Mouse (Mus musculus): Measurements from ENCODE around the gene Wdr46. TPM values are rescaled to one million over a fixed set of nuclear protein-coding genes. Genes with fewer than 3 reads are reported as not detected.

Wdr46 gene
- total and polyA plus RNA-seq, 3 experiments = 39.8 to 72.4 (median 49.7) TPM

DNA sequence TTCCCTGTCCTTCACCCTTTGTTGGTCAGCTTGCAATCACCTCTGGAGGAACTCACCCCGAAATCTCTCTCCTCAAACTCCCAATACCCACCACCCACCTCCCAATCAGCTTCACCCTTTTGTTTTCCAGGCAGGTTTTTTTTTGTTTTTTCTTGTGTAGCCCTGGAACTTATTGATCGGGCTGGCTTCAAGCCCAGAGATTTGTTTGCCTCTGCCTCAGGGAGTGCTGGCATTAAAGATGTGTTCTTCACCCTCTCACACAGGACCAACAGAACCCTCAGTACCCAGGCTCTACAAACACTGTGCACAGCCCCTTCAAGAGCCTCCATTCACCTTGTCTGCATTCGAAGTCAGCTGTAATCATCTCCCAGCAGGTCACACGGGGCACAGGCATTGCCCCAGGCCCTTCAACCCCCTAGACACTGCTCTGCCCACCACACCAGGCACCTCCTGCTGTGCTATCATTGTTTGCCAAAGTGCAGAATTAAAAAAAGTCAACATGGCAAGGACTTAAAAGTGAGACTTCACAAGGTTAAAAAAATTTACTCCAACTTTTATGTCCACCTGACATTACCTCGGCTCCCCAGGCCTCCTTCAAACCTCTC, 13.6 kb downstream of the Wdr46 start:
- Histone ChIP-seq H3K36me3 (replicated peaks in 1 of 2; ENCODE audit: control insufficient read depth in 1 of 2, insufficient read depth in 1 of 2, low read length in 1 of 2) (peaks cover 54 to 67% of the 10 kb centered on the region in 2 experiments), H3K79me2 (replicated peaks; ENCODE audit: control insufficient read depth, extremely low read depth, insufficient read depth, poor library complexity, severe bottlenecking) (peaks cover 29% of the 10 kb centered on the region), H3K27me3 (replicated peaks) (no peaks in the 10 kb centered on the region), H3K4me3 (replicated peaks in 1 of 3; ENCODE audit: low read depth in 2 of 3, low read length in 2 of 3, poor library complexity in 1 of 3) (peak overlapping the region; percentile 61 to 96 (median 91)), H3K4me2 (ENCODE audit: insufficient read depth, low read depth, poor library complexity, severe bottlenecking) (peak overlapping the region; percentile 63), H3K9me3 (replicated peaks; ENCODE audit: low read length) (no peaks in the 10 kb centered on the region), H3K9ac (ENCODE audit: insufficient read depth, low read depth) (peak overlapping the region; percentile 53), H3K27ac (ENCODE audit: insufficient read depth, low read depth) (peak overlapping the region; percentile 26; the same call in 1 of the 2 replicates), H3K4me1 (ENCODE audit: control insufficient read depth in 1 of 2, insufficient read depth in 2 of 2) (peaks cover 10 to 41% of the 10 kb centered on the region in 2 experiments)
- TF ChIP-seq POLR2A (IDR thresholded peaks at IDR 0.05; ENCODE audit: low read depth, low read length) (peak; percentile 2; the same call in 1 of the 2 replicates), EP300 (IDR thresholded peaks at IDR 0.05; ENCODE audit: low read length) (no peak), TCF12 (IDR thresholded peaks at IDR 0.05; ENCODE audit: low read depth, low read length) (no peak), MAFK (IDR thresholded peaks at IDR 0.05; ENCODE audit: insufficient replicate concordance, low read length) (no peak), CHD2 (IDR thresholded peaks at IDR 0.05; ENCODE audit: low read length) (no peak)
- in situ Hi-C loops (cut with MboI; ENCODE audit: low pct_ligation_motif_present, low pct_unique_long_range_greater_than_20kb, low sequenced_read_pairs) = no loop called here
- DNase-seq (ENCODE audit: extremely low read depth) = no peak
- dilution Hi-C loops (cut with MboI; ENCODE audit: extremely low pct_ligation_motif_present, extremely low pct_unique_long_range_greater_than_20kb, low sequenced_read_pairs) = no loop called here

DNA sequence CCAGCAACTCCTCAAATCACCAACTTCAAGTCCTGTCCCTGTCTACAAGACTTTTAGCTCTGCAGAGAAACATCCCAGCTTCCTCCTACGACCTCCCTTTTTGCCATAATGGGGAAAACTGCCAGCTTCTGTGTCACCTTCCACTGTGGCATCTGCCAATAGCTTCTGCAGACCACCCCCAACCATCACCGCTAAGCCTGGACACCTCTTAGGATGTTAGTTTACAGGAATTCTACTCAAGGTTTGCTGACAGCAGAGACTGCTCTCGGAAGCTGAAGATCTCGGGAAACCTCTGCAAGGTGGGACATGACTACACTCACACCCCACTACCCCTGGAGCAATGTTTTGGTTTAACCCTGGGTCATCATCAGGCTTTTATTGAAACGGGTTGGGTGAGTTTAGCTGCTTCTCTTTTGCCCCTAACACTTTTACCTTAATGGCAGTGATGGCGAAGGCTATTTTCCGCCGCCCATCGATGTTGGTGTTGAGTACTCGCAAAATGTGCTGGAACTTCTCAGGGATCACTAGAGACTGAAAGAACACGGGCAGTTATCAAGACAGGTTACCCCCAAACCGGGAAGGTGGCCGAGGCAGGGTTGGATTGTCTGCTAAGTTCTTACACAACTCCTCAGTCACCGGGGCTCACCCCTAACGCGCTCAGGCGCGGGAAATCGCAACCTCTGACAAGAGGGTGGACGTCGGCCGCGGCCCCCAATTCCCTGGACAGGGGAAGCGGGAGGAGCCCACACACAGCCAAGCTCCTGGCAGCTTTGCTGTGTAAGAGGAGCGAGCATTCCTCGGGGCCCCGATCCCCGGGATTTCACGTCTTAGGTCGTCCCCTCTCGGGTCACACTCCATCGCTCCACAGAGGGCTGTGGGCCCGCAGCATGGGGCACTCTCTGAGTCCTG, 14.4 kb downstream of the Wdr46 start:
- dilution Hi-C loops (cut with MboI; ENCODE audit: extremely low pct_ligation_motif_present, extremely low pct_unique_long_range_greater_than_20kb, low sequenced_read_pairs) (no loop called here), in situ Hi-C loops (cut with MboI; ENCODE audit: low pct_ligation_motif_present, low pct_unique_long_range_greater_than_20kb, low sequenced_read_pairs) (no loop called here)
- no peaks in the 10 kb centered on the region for H3K27me3 ChIP-seq (replicated peaks)
- H3K9ac ChIP-seq (ENCODE audit: insufficient read depth, low read depth) = peak overlapping the region; percentile 53
- H3K4me1 ChIP-seq (ENCODE audit: control insufficient read depth in 1 of 2, insufficient read depth in 2 of 2) = peaks cover 10 to 43% of the 10 kb centered on the region in 2 experiments
- H3K4me3 ChIP-seq (replicated peaks in 1 of 3; ENCODE audit: low read depth in 2 of 3, low read length in 2 of 3, poor library complexity in 1 of 3) = peak overlapping the region; percentile 61 to 96 (median 91)
- peaks cover 29% of the 10 kb centered on the region for H3K79me2 ChIP-seq (replicated peaks; ENCODE audit: control insufficient read depth, extremely low read depth, insufficient read depth, poor library complexity, severe bottlenecking)
- H3K27ac ChIP-seq (ENCODE audit: insufficient read depth, low read depth) = peak overlapping the region; percentile 26
- H3K36me3 ChIP-seq (replicated peaks in 1 of 2; ENCODE audit: control insufficient read depth in 1 of 2, insufficient read depth in 1 of 2, low read length in 1 of 2) = peaks cover 54 to 67% of the 10 kb centered on the region in 2 experiments
- no peaks in the 10 kb centered on the region for H3K9me3 ChIP-seq (replicated peaks; ENCODE audit: low read length)
- TF ChIP-seq POLR2AphosphoS2 (IDR thresholded peaks at IDR 0.05; ENCODE audit: low read depth, low read length) = peak; percentile 45; the same call in 1 of the 2 replicates
- TF ChIP-seq MXI1 (IDR thresholded peaks at IDR 0.05; ENCODE audit: low read depth, low read length) = no peak; the same call in 1 of the 2 replicates
- no peak for TF ChIP-seq GABPA (IDR thresholded peaks at IDR 0.05; ENCODE audit: insufficient replicate concordance, low read depth, low read length)
- no peak; the same call in 1 of the 2 replicates for TF ChIP-seq SIN3A (IDR thresholded peaks at IDR 0.05; ENCODE audit: low read length)
- peak; percentile 16; the same call in 1 of the 2 replicates for TF ChIP-seq POLR2A (IDR thresholded peaks at IDR 0.05; ENCODE audit: low read depth, low read length)
- 0 out of 2 replicates have a peak, but pooled peaks have one; percentile 31 for TF ChIP-seq UBTF (IDR thresholded peaks at IDR 0.05; ENCODE audit: low read depth, low read length)
- TF ChIP-seq USF2 (conservative IDR thresholded peaks at IDR 0.05; ENCODE audit: low read depth, low read length) = no peak
- peak; percentile 83 for TF ChIP-seq CHD1 (IDR thresholded peaks at IDR 0.05; ENCODE audit: low read depth, low read length)
- no peak for TF ChIP-seq ZKSCAN1 (IDR thresholded peaks at IDR 0.05; ENCODE audit: borderline replicate concordance, low read depth, low read length)
- TF ChIP-seq BHLHE40 (IDR thresholded peaks at IDR 0.05; ENCODE audit: low read depth, low read length) = no peak
- 0 out of 2 replicates have a peak, but pooled peaks have one; percentile 14 for TF ChIP-seq E2F4 (IDR thresholded peaks at IDR 0.05; ENCODE audit: insufficient replicate concordance, low read depth, low read length)
- DNase-seq (ENCODE audit: extremely low read depth) = no peak
- H3K4me2 ChIP-seq (ENCODE audit: insufficient read depth, low read depth, poor library complexity, severe bottlenecking) = peak overlapping the region; percentile 63
